Mouse (Mus musculus): ENCODE data around the gene Ascc1.

DNA sequence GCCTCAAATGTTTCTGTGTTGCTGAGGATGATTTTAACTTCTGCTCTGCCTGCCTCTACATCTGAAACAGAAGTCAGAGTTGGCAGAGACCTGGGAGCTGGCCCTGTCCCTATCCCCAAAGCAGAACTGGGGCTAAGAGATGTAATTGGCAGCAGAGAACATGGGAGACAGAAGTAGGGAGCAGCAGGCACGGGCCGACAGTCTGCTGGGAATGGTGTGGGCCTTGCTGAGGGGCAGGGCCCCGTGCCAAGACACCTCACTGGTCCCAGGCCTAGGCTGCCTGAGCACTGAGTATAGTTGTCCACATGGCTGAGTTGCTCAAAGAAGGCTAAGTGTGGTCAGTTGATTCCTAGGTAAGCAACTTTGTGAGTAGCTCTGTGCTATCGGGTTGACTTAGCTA, 81.5 kb downstream of the Ascc1 start:
- no peak for TF ChIP-seq EP300 (IDR thresholded peaks at IDR 0.05; ENCODE audit: low read depth)
- TF ChIP-seq CTCF (IDR thresholded peaks at IDR 0.05; ENCODE audit: low read depth), result no peak
